9 mouse cellular contexts compared by ENCODE assay signal in genomic region chr5:143669839-143670238, GRCm38 (mm10). TPM values are rescaled to one million over a fixed set of nuclear protein-coding genes. Genes with fewer than 3 reads are reported as not detected.
A peak's percentile ranks its signal among the peaks of the same experiment; 100 is the strongest.
DNase-seq lines count a peak whose midpoint lies in the region; ATAC-seq and TF ChIP-seq lines count a peak whose summit lies in the region.
"Had no signal": no experiment of that assay in that cellular context is flagged by ENCODE, and none has a peak within 500 bp of the region (broad histone marks: within the 10 kb centered on the region; RNA-seq: fewer than 3 reads in every experiment).

No protein-coding gene starts in this region.

- H3K4me1 ChIP-seq in kidney, adult 2 months (ENCODE audit: control insufficient read depth, insufficient read depth, low read length) = peaks cover 14% of the 10 kb centered on the region
- peaks cover 37% of the 10 kb centered on the region for H3K4me1 ChIP-seq in embryonic facial prominence, embryonic 13.5 days
- peaks cover 14% of the 10 kb centered on the region; the same call in 1 of the 2 replicates for H3K4me1 ChIP-seq in lung, postnatal 0 days (ENCODE audit: insufficient read depth, low read depth, low read length)
- no peaks in the 10 kb centered on the region for H3K4me1 ChIP-seq in midbrain, embryonic 14.5 days (ENCODE audit: control insufficient read depth, insufficient read depth, low read length)

- WGBS in kidney, adult 2 months = 35% methylated on average over 2 of the region's 2 CpGs
- WGBS in embryonic facial prominence, embryonic 13.5 days = 55% methylated on average over 2 of the region's 2 CpGs
- 24% methylated on average over 2 of the region's 2 CpGs for WGBS in lung, postnatal 0 days
- 77% methylated on average over 2 of the region's 2 CpGs for WGBS in midbrain, embryonic 14.5 days

- peak; percentile 31 for DNase-seq in kidney, adult 2 months
- no peak for DNase-seq in kidney, postnatal 25 days
- peak; percentile 23 for DNase-seq in CD4-positive helper T cell, adult 2 months (ENCODE audit: low read depth, low spot score)
- DNase-seq in lung, postnatal 0 days (ENCODE audit: low spot score) = peak; percentile 75
- no peak for DNase-seq in frontal cortex, postnatal 14 days (ENCODE audit: low spot score in 2 of 2)
- DNase-seq in gastrocnemius, adult 8-10 months (ENCODE audit: low spot score in 2 of 2) = no peak
- no peak for DNase-seq in midbrain, embryonic 14.5 days
- DNase-seq: thymus, postnatal 25 days had no signal

- no peaks in the 10 kb centered on the region for H3K27me3 ChIP-seq in kidney, adult 2 months (replicated peaks; ENCODE audit: control insufficient read depth, insufficient read depth, low read length)
- H3K27me3 ChIP-seq in embryonic facial prominence, embryonic 13.5 days = no peaks in the 10 kb centered on the region
- H3K27me3 ChIP-seq in lung, postnatal 0 days (replicated peaks; ENCODE audit: insufficient read depth, low read length) = no peaks in the 10 kb centered on the region
- H3K27me3 ChIP-seq in midbrain, embryonic 14.5 days (ENCODE audit: control insufficient read depth, insufficient read depth, low read length) = no peaks in the 10 kb centered on the region

- no peak for ATAC-seq in embryonic facial prominence, embryonic 13.5 days (ENCODE audit: insufficient number of reproducible peaks, insufficient read depth, low FRiP score, low TSS enrichment, low read depth)
- ATAC-seq in lung, postnatal 0 days = peak; percentile 82
- no peak for ATAC-seq in midbrain, embryonic 14.5 days (ENCODE audit: low FRiP score, low TSS enrichment)

- TF ChIP-seq EP300 in lung, postnatal 0 days (IDR thresholded peaks at IDR 0.05) = peak; percentile 73

- H3K36me3 ChIP-seq in kidney, adult 2 months (ENCODE audit: control insufficient read depth, insufficient read depth, low read length) = no peaks in the 10 kb centered on the region
- no peaks in the 10 kb centered on the region for H3K36me3 ChIP-seq in embryonic facial prominence, embryonic 13.5 days
- H3K36me3 ChIP-seq in lung, postnatal 0 days (ENCODE audit: insufficient read depth, low read length) = no peaks in the 10 kb centered on the region
- H3K36me3 ChIP-seq in midbrain, embryonic 14.5 days (ENCODE audit: control insufficient read depth, insufficient read depth, low read length) = no peaks in the 10 kb centered on the region

- H3K9ac ChIP-seq in embryonic facial prominence, embryonic 13.5 days = no peak overlapping the region
- no peak overlapping the region for H3K9ac ChIP-seq in lung, postnatal 0 days (replicated peaks; ENCODE audit: low read depth)
- no peak overlapping the region for H3K9ac ChIP-seq in midbrain, embryonic 14.5 days (replicated peaks; ENCODE audit: low read length)

- TF ChIP-seq CTCF in kidney, adult 2 months (conservative IDR thresholded peaks at IDR 0.05; ENCODE audit: insufficient read depth, insufficient read length, low read depth, low read length) = no peak
- TF ChIP-seq CTCF in lung, postnatal 0 days (IDR thresholded peaks at IDR 0.05) = no peak

- no peak for TF ChIP-seq POLR2A in kidney, adult 2 months (IDR thresholded peaks at IDR 0.05; ENCODE audit: low read depth, low read length)

- no peaks in the 10 kb centered on the region for H3K9me3 ChIP-seq in embryonic facial prominence, embryonic 13.5 days
- no peaks in the 10 kb centered on the region for H3K9me3 ChIP-seq in lung, postnatal 0 days (ENCODE audit: low read length)
- H3K9me3 ChIP-seq in midbrain, embryonic 14.5 days (ENCODE audit: control insufficient read depth, low read length) = no peaks in the 10 kb centered on the region

- H3K4me3 ChIP-seq in kidney, adult 2 months (ENCODE audit: insufficient read depth, low read depth, low read length) = no peak overlapping the region
- no peak overlapping the region for H3K4me3 ChIP-seq in embryonic facial prominence, embryonic 13.5 days
- H3K4me3 ChIP-seq in lung, postnatal 0 days (ENCODE audit: low read depth, low read length) = no peak overlapping the region
- no peak overlapping the region for H3K4me3 ChIP-seq in midbrain, embryonic 14.5 days (replicated peaks; ENCODE audit: low read depth, low read length)

- H3K27ac ChIP-seq in kidney, adult 2 months (ENCODE audit: insufficient read depth, low read depth, low read length) = peak overlapping the region; percentile 77
- peak overlapping the region; percentile 57; the same call in 1 of the 2 replicates for H3K27ac ChIP-seq in embryonic facial prominence, embryonic 13.5 days
- H3K27ac ChIP-seq in lung, postnatal 0 days (ENCODE audit: low read length) = peak overlapping the region; percentile 78
- H3K27ac ChIP-seq in midbrain, embryonic 14.5 days (replicated peaks; ENCODE audit: low read depth, low read length) = no peak overlapping the region

- no peak overlapping the region for H3K4me2 ChIP-seq in embryonic facial prominence, embryonic 13.5 days
- no peak overlapping the region for H3K4me2 ChIP-seq in lung, postnatal 0 days (replicated peaks; ENCODE audit: low read depth, low read length)
- H3K4me2 ChIP-seq in midbrain, embryonic 14.5 days (ENCODE audit: low read length) = no peak overlapping the region

RNA-seq across cellular contexts. Expression of gene Cyth3, which starts 47.6 kb away (rescaled TPM):
- 22.8 and 25.0 TPM in 2 replicates for polyA plus RNA-seq in kidney, adult 2 months (2012; rRNA removed)
- 48.4 and 51.3 TPM in 2 replicates for polyA plus RNA-seq in embryonic facial prominence, embryonic 13.5 days (2015; fragmentation: Nextera tagmentation; extraction: Ambion mirVana)
- 87.3 and 96.6 TPM in 2 replicates for polyA plus RNA-seq in lung, postnatal 0 days (2015; fragmentation: Nextera tagmentation; extraction: Ambion mirVana)
- 10 to 100 TPM in 1 of 4 experiments, 1 to 10 TPM in 3; 5.8 to 10.3 (median 9.2) TPM for total RNA-seq in gastrocnemius, adult 8-10 months (2022)
- 34.5 and 38.0 TPM in 2 replicates for polyA plus RNA-seq in midbrain, embryonic 14.5 days (2014; fragmentation: Nextera tagmentation; extraction: Ambion mirVana)

Comparison
In these comparisons a context has a peak if more than half of its experiments do, and no peak if none do; other contexts are left out.
1. DNase-seq: peak in kidney, adult 2 months (single experiment), CD4-positive helper T cell, adult 2 months (single experiment) and lung, postnatal 0 days (single experiment); none in kidney, postnatal 25 days (0 of 2), frontal cortex, postnatal 14 days (0 of 2), gastrocnemius, adult 8-10 months (0 of 2) and midbrain, embryonic 14.5 days (single experiment).